Mouse (Mus musculus): ENCODE data around the gene Son. TPM values are rescaled to one million over a fixed set of nuclear protein-coding genes. Genes with fewer than 3 reads are reported as not detected.

Son gene
- polyA plus RNA-seq, 1 experiment from 2014 or later, result 143 TPM

DNA sequence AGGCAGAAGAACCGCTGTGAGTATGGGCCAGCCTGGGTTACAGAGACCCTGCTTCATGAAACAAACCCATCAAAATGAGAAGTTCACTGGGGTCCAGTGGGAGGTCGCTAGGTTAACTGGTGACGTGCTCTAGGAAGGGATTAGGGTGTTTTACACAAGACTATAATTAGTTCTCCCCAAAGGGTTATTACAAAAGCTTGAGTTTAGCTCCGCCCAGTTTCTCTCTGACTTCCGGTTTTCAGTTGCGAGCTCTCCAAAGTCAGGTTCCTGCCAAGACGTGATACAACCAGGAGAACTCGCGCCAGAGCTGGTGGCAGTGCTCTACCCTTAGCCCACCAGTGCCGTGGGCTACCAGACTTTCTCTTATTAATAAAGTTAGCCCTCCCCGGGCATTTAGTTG, 36.1 kb upstream of the Son start:
- H3K9me3 ChIP-seq (replicated peaks; ENCODE audit: control insufficient read depth, low read length), result no peaks in the 10 kb centered on the region
- H3K4me3 ChIP-seq (ENCODE audit: low read depth, low read length), result no peak overlapping the region
- no peak overlapping the region for H3K9ac ChIP-seq (replicated peaks; ENCODE audit: low read length)
- no peak overlapping the region for H3K27ac ChIP-seq (replicated peaks; ENCODE audit: low read depth, low read length)
- no peaks in the 10 kb centered on the region for H3K4me1 ChIP-seq (ENCODE audit: control insufficient read depth, insufficient read depth, low read length)
- H3K27me3 ChIP-seq (ENCODE audit: control insufficient read depth, insufficient read depth, low read length), result no peaks in the 10 kb centered on the region
- H3K4me2 ChIP-seq (ENCODE audit: low read depth, low read length), result no peak overlapping the region
- ATAC-seq (replicated peaks; ENCODE audit: insufficient number of reproducible peaks, low FRiP score, low TSS enrichment, low read depth) (no peak), DNase-seq (ENCODE audit: low spot score) (no peak)
- H3K36me3 ChIP-seq (replicated peaks; ENCODE audit: control insufficient read depth, insufficient read depth, low read depth, low read length), result no peaks in the 10 kb centered on the region
- 74% methylated on average over 11 of the region's 11 CpGs for WGBS

DNA sequence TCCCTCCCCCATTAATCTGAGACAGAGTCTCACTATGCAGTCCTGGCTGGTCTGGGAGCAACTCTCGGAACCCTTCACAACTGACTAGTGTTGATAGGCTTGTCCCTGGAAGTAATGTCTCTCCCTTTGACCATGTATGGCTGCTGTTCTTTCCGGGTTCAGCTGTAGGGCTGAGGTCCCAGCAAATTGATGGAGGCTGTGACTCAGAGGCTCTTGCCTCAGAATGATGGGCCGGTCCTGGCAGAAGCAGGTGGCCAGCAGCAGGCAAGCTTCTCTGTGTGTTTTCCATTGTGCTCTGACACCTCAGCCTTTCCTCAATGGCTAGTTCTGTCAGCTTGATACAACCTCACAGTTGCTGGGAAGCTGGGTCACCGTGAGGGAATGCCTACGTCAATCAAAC, 34.8 kb upstream of the Son start:
- no peak for DNase-seq (ENCODE audit: low spot score)
- 71% methylated on average over 5 of the region's 5 CpGs for WGBS
- Histone ChIP-seq H3K27ac (replicated peaks; ENCODE audit: low read depth, low read length) (no peak overlapping the region), H3K4me3 (ENCODE audit: low read depth, low read length) (no peak overlapping the region), H3K9me3 (replicated peaks; ENCODE audit: control insufficient read depth, low read length) (no peaks in the 10 kb centered on the region), H3K4me2 (ENCODE audit: low read depth, low read length) (no peak overlapping the region), H3K4me1 (ENCODE audit: control insufficient read depth, insufficient read depth, low read length) (no peaks in the 10 kb centered on the region), H3K36me3 (replicated peaks; ENCODE audit: control insufficient read depth, insufficient read depth, low read depth, low read length) (no peaks in the 10 kb centered on the region), H3K27me3 (ENCODE audit: control insufficient read depth, insufficient read depth, low read length) (no peaks in the 10 kb centered on the region), H3K9ac (replicated peaks; ENCODE audit: low read length) (no peak overlapping the region)
- no peak for ATAC-seq (replicated peaks; ENCODE audit: insufficient number of reproducible peaks, low FRiP score, low TSS enrichment, low read depth)

DNA sequence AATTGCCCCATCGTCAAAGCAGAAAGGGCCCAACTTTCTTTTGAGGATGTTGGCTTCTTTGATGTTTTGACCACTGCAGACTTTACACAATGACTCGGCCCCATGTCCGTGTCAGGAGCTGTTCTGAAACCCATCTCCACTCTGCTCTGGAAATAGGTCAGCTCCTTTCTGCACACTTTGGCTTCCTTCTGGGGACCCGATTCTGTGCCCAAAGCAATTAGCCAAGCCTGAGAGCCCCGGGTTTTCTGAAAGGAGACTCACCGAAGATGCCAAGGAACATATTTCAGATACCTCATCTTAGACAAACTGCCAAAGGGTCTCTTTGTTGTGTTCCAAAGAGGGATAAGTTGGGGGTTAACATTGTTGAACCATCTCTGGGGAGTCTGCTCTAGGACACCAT, 32.8 kb upstream of the Son start:
- H3K27ac ChIP-seq (replicated peaks; ENCODE audit: low read depth, low read length), result no peak overlapping the region
- no peaks in the 10 kb centered on the region for H3K4me1 ChIP-seq (ENCODE audit: control insufficient read depth, insufficient read depth, low read length)
- ATAC-seq (replicated peaks; ENCODE audit: insufficient number of reproducible peaks, low FRiP score, low TSS enrichment, low read depth), result no peak

DNA sequence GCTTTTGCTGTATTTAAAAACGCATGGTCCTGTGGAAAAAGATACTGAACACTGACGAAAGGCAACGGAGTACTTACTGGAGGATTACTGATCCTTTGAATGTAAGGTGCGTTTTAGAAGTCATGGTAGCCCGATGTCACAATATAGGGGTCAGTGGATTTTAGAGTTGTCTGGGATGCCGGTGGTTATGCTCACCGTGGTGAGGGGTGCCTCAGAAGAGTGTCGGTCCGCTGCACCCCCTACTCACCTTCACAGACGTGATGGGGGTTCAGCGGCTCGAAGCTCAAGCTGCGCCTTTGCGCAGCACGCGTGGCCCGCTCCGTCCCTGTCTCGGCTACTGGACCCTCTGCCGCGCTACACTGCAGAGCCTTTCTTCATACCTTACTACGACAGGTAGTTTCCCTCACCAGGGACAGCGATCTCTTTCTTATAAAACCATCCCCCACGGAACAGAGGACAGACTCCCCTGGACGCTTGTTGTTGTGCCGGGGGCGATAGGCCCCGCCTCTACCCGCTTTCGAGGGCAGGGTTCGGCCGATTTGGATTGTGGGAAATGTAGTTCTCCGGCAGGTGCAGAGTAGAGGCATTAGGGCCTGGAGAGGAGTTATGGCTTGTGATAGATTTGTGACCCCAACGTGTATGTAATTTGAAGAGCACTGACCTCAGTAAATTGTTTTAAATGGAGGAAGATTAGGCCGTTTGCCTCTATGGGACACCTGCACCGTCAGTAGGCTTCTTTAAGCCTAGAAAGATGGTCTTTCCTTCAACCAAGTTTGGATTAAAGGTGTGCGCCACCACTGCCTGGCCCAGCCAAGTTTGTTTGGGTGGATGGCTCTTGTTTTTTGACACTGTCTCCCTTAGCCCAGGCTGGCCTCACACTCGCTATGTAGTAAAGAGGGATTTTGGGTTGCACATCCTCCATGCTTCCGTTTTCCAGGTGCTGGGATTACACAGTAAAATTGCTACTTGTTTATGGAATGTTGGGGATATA, 28.5 kb upstream of the Son start, which contains the start of gene Dnajc28:
Dnajc28 (minus strand) TSS at position 516 of the 991 bp plus-strand sequence.
- DNase-seq (ENCODE audit: low spot score) (peak; percentile 88), ATAC-seq (replicated peaks; ENCODE audit: insufficient number of reproducible peaks, low FRiP score, low TSS enrichment, low read depth) (peak; percentile 85)
- H3K27ac ChIP-seq (replicated peaks; ENCODE audit: low read depth, low read length), result no peak within 1 kb of the TSS
- H3K9ac ChIP-seq (replicated peaks; ENCODE audit: low read length), result peak within 1 kb of the TSS; percentile 66
- H3K4me2 ChIP-seq (ENCODE audit: low read depth, low read length), result peak within 1 kb of the TSS; percentile 87
- WGBS, result 9% methylated on average over 39 of the region's 39 CpGs
- no peaks in the 10 kb centered on the region for H3K4me1 ChIP-seq (ENCODE audit: control insufficient read depth, insufficient read depth, low read length)
- H3K36me3 ChIP-seq (replicated peaks; ENCODE audit: control insufficient read depth, insufficient read depth, low read depth, low read length), result peaks cover 2% of the 10 kb centered on the region
- no peaks in the 10 kb centered on the region for H3K27me3 ChIP-seq (ENCODE audit: control insufficient read depth, insufficient read depth, low read length)
- peak within 1 kb of the TSS; percentile 66 for H3K4me3 ChIP-seq (ENCODE audit: low read depth, low read length)
- no peaks in the 10 kb centered on the region for H3K9me3 ChIP-seq (replicated peaks; ENCODE audit: control insufficient read depth, low read length)

More for the DNA sequence above, 32.8 kb upstream of the Son start:
- DNase-seq (ENCODE audit: low spot score), result no peak
- Histone ChIP-seq H3K9ac (replicated peaks; ENCODE audit: low read length) (no peak overlapping the region), H3K4me3 (ENCODE audit: low read depth, low read length) (no peak overlapping the region), H3K4me2 (ENCODE audit: low read depth, low read length) (no peak overlapping the region), H3K27me3 (ENCODE audit: control insufficient read depth, insufficient read depth, low read length) (no peaks in the 10 kb centered on the region), H3K36me3 (replicated peaks; ENCODE audit: control insufficient read depth, insufficient read depth, low read depth, low read length) (no peaks in the 10 kb centered on the region), H3K9me3 (replicated peaks; ENCODE audit: control insufficient read depth, low read length) (no peaks in the 10 kb centered on the region)
- 83% methylated on average over 6 of the region's 6 CpGs for WGBS

DNA sequence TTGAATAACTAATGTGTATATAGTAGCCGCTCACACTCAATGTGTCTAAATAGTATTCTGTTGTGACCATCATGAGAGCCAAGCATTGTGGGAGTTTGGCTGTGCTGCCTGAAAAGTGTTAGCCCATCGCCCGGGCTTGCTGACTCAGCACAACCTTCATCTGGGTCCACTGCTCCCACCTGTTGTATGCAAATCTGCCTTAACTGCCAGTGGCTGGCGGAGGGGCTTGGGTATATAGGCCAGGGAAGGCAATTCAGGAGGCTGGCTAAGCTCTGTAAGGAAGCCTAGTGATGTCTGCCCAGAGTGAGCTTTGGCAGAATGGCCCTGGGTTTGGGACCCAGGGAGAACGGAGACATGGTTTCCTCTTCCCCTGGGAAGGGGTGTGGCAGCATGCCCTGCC, 27.1 kb upstream of the Son start:
- Histone ChIP-seq H3K9ac (replicated peaks; ENCODE audit: low read length) (no peak overlapping the region), H3K9me3 (replicated peaks; ENCODE audit: control insufficient read depth, low read length) (no peaks in the 10 kb centered on the region), H3K4me3 (ENCODE audit: low read depth, low read length) (no peak overlapping the region), H3K36me3 (replicated peaks; ENCODE audit: control insufficient read depth, insufficient read depth, low read depth, low read length) (peaks cover 4% of the 10 kb centered on the region), H3K27me3 (ENCODE audit: control insufficient read depth, insufficient read depth, low read length) (no peaks in the 10 kb centered on the region), H3K4me1 (ENCODE audit: control insufficient read depth, insufficient read depth, low read length) (no peaks in the 10 kb centered on the region), H3K27ac (replicated peaks; ENCODE audit: low read depth, low read length) (no peak overlapping the region), H3K4me2 (ENCODE audit: low read depth, low read length) (no peak overlapping the region)
- ATAC-seq (replicated peaks; ENCODE audit: insufficient number of reproducible peaks, low FRiP score, low TSS enrichment, low read depth) (no peak), DNase-seq (ENCODE audit: low spot score) (no peak)
- 96% methylated on average over 5 of the region's 5 CpGs for WGBS

DNA sequence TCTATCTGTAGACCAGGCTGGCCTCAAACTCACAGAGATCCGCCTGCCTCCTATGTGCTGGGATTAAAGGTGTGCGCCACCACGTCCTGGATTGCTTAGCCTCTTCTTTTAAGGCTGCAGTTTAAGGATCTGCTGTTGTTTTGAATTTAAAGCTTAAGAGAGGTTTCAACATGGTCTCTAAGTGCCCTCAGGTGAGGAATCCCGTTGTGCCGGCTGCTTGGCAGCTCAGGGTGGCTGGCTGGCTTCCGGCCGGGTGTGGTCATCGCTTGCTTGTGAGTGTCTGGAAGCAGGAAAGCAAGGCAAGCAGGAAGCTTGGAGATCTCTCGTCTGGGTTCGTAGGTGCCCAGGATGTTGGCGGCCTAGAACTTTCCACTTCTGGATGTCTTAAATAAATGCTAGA, 26.3 kb upstream of the Son start:
- Histone ChIP-seq H3K27me3 (ENCODE audit: control insufficient read depth, insufficient read depth, low read length) (no peaks in the 10 kb centered on the region), H3K4me2 (ENCODE audit: low read depth, low read length) (no peak overlapping the region), H3K9me3 (replicated peaks; ENCODE audit: control insufficient read depth, low read length) (no peaks in the 10 kb centered on the region), H3K36me3 (replicated peaks; ENCODE audit: control insufficient read depth, insufficient read depth, low read depth, low read length) (peaks cover 4% of the 10 kb centered on the region), H3K4me1 (ENCODE audit: control insufficient read depth, insufficient read depth, low read length) (no peaks in the 10 kb centered on the region), H3K9ac (replicated peaks; ENCODE audit: low read length) (no peak overlapping the region), H3K27ac (replicated peaks; ENCODE audit: low read depth, low read length) (no peak overlapping the region), H3K4me3 (ENCODE audit: low read depth, low read length) (no peak overlapping the region)
- DNase-seq (ENCODE audit: low spot score) (no peak), ATAC-seq (replicated peaks; ENCODE audit: insufficient number of reproducible peaks, low FRiP score, low TSS enrichment, low read depth) (no peak)
- WGBS, result 95% methylated on average over 11 of the region's 11 CpGs

DNA sequence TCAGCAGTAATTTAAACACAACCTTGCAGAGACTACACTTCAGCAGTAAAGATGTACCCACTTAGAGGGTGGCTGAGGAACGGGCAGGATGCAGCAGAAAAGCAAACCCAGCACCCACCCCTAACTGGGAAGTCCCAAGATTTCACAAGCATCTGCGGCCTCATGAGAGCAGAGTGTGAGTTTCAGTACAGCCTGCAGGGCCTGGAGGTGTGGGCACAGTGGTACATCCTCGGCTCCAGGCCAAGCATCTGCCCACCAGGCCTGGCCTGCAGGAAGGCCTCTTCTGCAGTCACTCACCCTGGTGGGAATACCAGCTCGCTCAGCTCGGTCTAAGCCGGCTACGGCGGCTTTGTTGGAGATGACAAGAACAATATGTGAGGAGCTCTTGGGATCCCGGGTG, 24.2 kb upstream of the Son start:
- peaks cover 4% of the 10 kb centered on the region for H3K36me3 ChIP-seq (replicated peaks; ENCODE audit: control insufficient read depth, insufficient read depth, low read depth, low read length)
- WGBS, result 92% methylated on average over 9 of the region's 9 CpGs
- H3K27me3 ChIP-seq (ENCODE audit: control insufficient read depth, insufficient read depth, low read length), result no peaks in the 10 kb centered on the region
- no peak for ATAC-seq (replicated peaks; ENCODE audit: insufficient number of reproducible peaks, low FRiP score, low TSS enrichment, low read depth)
- H3K9me3 ChIP-seq (replicated peaks; ENCODE audit: control insufficient read depth, low read length), result no peaks in the 10 kb centered on the region
- H3K4me3 ChIP-seq (ENCODE audit: low read depth, low read length), result no peak overlapping the region
- DNase-seq (ENCODE audit: low spot score), result no peak
- no peaks in the 10 kb centered on the region for H3K4me1 ChIP-seq (ENCODE audit: control insufficient read depth, insufficient read depth, low read length)
- H3K27ac ChIP-seq (replicated peaks; ENCODE audit: low read depth, low read length), result no peak overlapping the region
- no peak overlapping the region for H3K9ac ChIP-seq (replicated peaks; ENCODE audit: low read length)
- H3K4me2 ChIP-seq (ENCODE audit: low read depth, low read length), result no peak overlapping the region

DNA sequence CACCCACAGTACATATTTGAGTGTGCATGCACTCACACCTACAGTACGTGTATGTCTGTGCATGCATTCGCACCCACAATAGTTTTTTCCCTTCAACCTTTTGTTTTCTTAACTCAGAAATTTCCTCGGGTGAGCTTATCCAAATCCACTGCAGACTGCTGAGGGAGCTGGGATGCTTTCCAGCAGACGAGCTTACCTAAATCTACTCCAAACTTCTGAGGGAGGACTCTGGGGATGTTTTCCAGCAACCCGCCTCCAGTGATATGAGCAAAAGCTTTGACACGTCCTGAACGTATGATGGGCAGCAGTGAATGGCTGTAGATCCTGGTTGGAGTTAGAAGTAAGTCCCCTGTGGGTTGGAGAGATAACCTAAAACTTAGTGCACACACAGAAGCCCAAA, 19.5 kb upstream of the Son start:
- no peak overlapping the region for H3K4me3 ChIP-seq (ENCODE audit: low read depth, low read length)
- 87% methylated on average over 7 of the region's 7 CpGs for WGBS
- ATAC-seq (replicated peaks; ENCODE audit: insufficient number of reproducible peaks, low FRiP score, low TSS enrichment, low read depth) (no peak), DNase-seq (ENCODE audit: low spot score) (no peak)
- no peak overlapping the region for H3K27ac ChIP-seq (replicated peaks; ENCODE audit: low read depth, low read length)
- peaks cover 10% of the 10 kb centered on the region for H3K36me3 ChIP-seq (replicated peaks; ENCODE audit: control insufficient read depth, insufficient read depth, low read depth, low read length)
- H3K9ac ChIP-seq (replicated peaks; ENCODE audit: low read length), result no peak overlapping the region
- H3K27me3 ChIP-seq (ENCODE audit: control insufficient read depth, insufficient read depth, low read length), result no peaks in the 10 kb centered on the region
- no peaks in the 10 kb centered on the region for H3K4me1 ChIP-seq (ENCODE audit: control insufficient read depth, insufficient read depth, low read length)
- no peak overlapping the region for H3K4me2 ChIP-seq (ENCODE audit: low read depth, low read length)
- H3K9me3 ChIP-seq (replicated peaks; ENCODE audit: control insufficient read depth, low read length), result no peaks in the 10 kb centered on the region

Measured in embryonic facial prominence, embryonic 11.5 days (tissue).